Mouse (Mus musculus) liver, postnatal 0 days (tissue): ENCODE results near the gene C2cd3.

Experiments used
- CTCF ChIP-seq: sonication (generic); IDR thresholded peaks from 2 replicates; pipeline ENCODE4 v1.5.1; 2016; ENCODE audit warnings: antibody characterized with exemption, low read depth
- EP300 ChIP-seq: IDR thresholded peaks from 2 replicates; pipeline ENCODE4 v1.6.1; 2016; ENCODE audit warnings: antibody characterized with exemption, low read depth, mild to moderate bottlenecking

- TF ChIP-seq CTCF (no peak), EP300 (no peak)
Observed at GRCm38 (mm10) chr7:100469502-100469901, 97.5 kb downstream of the C2cd3 start.
